Mouse (Mus musculus): Measurements from ENCODE around the gene Fuom.

DNA sequence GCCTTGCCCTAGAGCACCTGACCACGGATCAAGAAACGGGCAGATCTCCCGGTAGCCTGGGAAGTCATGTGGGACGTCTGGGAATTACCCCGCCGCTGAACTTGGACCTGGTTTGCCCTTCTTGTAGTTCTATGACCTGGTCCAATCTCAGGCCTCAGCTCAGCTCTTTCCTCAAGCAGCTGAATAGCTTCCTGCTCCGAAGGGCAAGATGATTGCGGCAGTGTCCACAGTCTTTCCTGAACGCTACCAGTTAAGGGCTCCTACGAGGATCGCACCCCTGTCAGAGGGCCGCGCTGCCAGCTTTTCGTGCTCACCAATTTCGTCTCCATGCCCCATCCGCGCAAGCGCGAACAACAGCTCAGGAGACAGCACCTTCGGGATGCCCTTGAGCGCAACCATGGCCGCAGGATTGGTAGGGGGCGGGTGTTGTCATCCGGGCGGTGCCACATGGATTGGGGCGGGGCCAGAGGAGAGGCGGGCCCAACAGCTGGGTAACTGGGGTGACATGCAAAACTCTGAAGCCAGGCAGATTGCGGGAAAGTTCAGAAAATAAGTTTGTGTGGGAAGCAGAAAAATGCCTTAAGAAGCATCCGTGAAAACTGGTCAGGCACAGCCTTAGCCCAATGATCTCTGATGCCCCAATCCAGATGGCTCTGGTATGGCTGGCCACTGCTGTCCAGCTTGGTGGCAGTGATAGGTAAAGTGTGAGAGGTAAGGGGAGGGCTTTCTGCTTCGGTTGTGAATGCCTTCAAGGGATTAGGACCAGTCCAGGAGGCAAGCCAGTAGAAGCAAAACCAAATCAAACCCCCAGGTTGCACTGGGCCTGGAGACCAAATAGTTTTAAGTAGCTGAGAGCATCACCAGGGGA lies at the start of gene Fuom:
- TF ChIP-seq POLR2A (IDR thresholded peaks at IDR 0.05; ENCODE audit: low read depth, low read length), result peak; percentile 65
- TF ChIP-seq CTCF (IDR thresholded peaks at IDR 0.05; ENCODE audit: borderline replicate concordance, insufficient read depth, low read length), result no peak

Data from embryonic fibroblast, embryonic 13.5 days (primary cell).